Mouse (Mus musculus): ENCODE measurements around the gene Rpl36a-ps1. TPM values are rescaled to one million over a fixed set of nuclear protein-coding genes. Genes with fewer than 3 reads are reported as not detected.
"Not testable (repeated sequence)": the region's sequence is repeated elsewhere in the genome, so short reads cannot be mapped to it uniquely, and the experiment has no call there.

Rpl36a-ps1 gene
- 1.1 TPM in 1 of 2 replicates, not detected in the other for polyA plus RNA-seq (2015; fragmentation: Nextera tagmentation; extraction: Ambion mirVana)

- Histone ChIP-seq H3K4me1 (replicated peaks) (no peaks in the 10 kb centered on the region), H3K4me2 (no peak within 1 kb of the TSS), H3K9ac (no peak within 1 kb of the TSS), H3K4me3 (no peak within 1 kb of the TSS), H3K9me3 (no peaks in the 10 kb centered on the region), H3K27me3 (no peaks in the 10 kb centered on the region), H3K36me3 (no peaks in the 10 kb centered on the region), H3K27ac (replicated peaks) (no peak within 1 kb of the TSS)
- 96% methylated on average over 7 of the region's 7 CpGs for WGBS
- ATAC-seq (ENCODE audit: low read depth): no peak
These were observed at the start of gene Rpl36a-ps1 for GRCm38 (mm10) chr14:98994218-98994617. Gene Rpl36a-ps1 (minus strand): TSS chr14:98994318.

GRCm38 (mm10) chr14:99043499-99043898 is 49.4 kb upstream of the Rpl36a-ps1 start:
- 35% methylated on average over 1 of the region's 1 CpGs for WGBS
- Histone ChIP-seq H3K4me3 (peak overlapping the region; percentile 97; the same call in 1 of the 2 replicates), H3K27me3 (no peaks in the 10 kb centered on the region), H3K9ac (peak overlapping the region; percentile 58; the same call in 1 of the 2 replicates), H3K9me3 (no peaks in the 10 kb centered on the region), H3K4me1 (replicated peaks) (peaks cover 36% of the 10 kb centered on the region), H3K4me2 (peak overlapping the region; percentile 79), H3K36me3 (peaks cover 8% of the 10 kb centered on the region), H3K27ac (replicated peaks) (no peak overlapping the region)
- ATAC-seq (ENCODE audit: low read depth): no peak

- ATAC-seq (ENCODE audit: low read depth): no peak
- Histone ChIP-seq H3K4me1 (replicated peaks) (peaks cover 30% of the 10 kb centered on the region), H3K4me2 (no peak overlapping the region), H3K27ac (replicated peaks) (no peak overlapping the region), H3K9me3 (no peaks in the 10 kb centered on the region), H3K36me3 (peaks cover 21% of the 10 kb centered on the region), H3K4me3 (no peak overlapping the region), H3K9ac (0 out of 2 replicates have a peak overlapping the region, but pooled peaks have one; percentile 17), H3K27me3 (no peaks in the 10 kb centered on the region)
- WGBS: 78% methylated on average over 4 of the region's 4 CpGs
These were observed 47.3 kb upstream of the Rpl36a-ps1 start for GRCm38 (mm10) chr14:99041416-99041815.

- 58% methylated on average over 5 of the region's 5 CpGs for WGBS
- H3K4me2 ChIP-seq; H3K4me3 ChIP-seq; H3K27ac ChIP-seq (replicated peaks); H3K27me3 ChIP-seq; H3K9ac ChIP-seq; H3K9me3 ChIP-seq; ATAC-seq (ENCODE audit: low read depth): not testable (repeated sequence)
- peaks cover 28% of the 10 kb centered on the region for H3K36me3 ChIP-seq
- peaks cover 20% of the 10 kb centered on the region for H3K4me1 ChIP-seq (replicated peaks)
These were observed 45.2 kb upstream of the Rpl36a-ps1 start for GRCm38 (mm10) chr14:99039308-99039707.

- Histone ChIP-seq H3K4me1 (replicated peaks) (peaks cover 10% of the 10 kb centered on the region), H3K4me3 (no peak overlapping the region), H3K4me2 (no peak overlapping the region), H3K36me3 (peaks cover 38% of the 10 kb centered on the region), H3K9me3 (no peaks in the 10 kb centered on the region), H3K9ac (no peak overlapping the region), H3K27ac (replicated peaks) (no peak overlapping the region), H3K27me3 (no peaks in the 10 kb centered on the region)
- ATAC-seq (ENCODE audit: low read depth): no peak
- WGBS: 86% methylated on average over 2 of the region's 2 CpGs
These were observed 43.6 kb upstream of the Rpl36a-ps1 start for GRCm38 (mm10) chr14:99037703-99038102.

GRCm38 (mm10) chr14:99036039-99036438 is 41.9 kb upstream of the Rpl36a-ps1 start:
- peaks cover 41% of the 10 kb centered on the region for H3K36me3 ChIP-seq
- no peak overlapping the region for H3K27ac ChIP-seq (replicated peaks)
- WGBS: 79% methylated on average over 4 of the region's 4 CpGs
- no peaks in the 10 kb centered on the region for H3K27me3 ChIP-seq
- no peak overlapping the region for H3K9ac ChIP-seq
- H3K4me2 ChIP-seq: no peak overlapping the region
- no peaks in the 10 kb centered on the region for H3K9me3 ChIP-seq
- ATAC-seq (ENCODE audit: low read depth): no peak
- H3K4me1 ChIP-seq (replicated peaks): peaks cover under 1% of the 10 kb centered on the region; the same call in 1 of the 2 replicates
- H3K4me3 ChIP-seq: no peak overlapping the region

GRCm38 (mm10) chr14:99034851-99035250 is 40.7 kb upstream of the Rpl36a-ps1 start:
- Histone ChIP-seq H3K4me1 (replicated peaks) (peaks cover 11% of the 10 kb centered on the region), H3K36me3 (peaks cover 41% of the 10 kb centered on the region)
- not testable (repeated sequence) for H3K9ac ChIP-seq; H3K4me2 ChIP-seq; H3K27me3 ChIP-seq; H3K4me3 ChIP-seq; H3K9me3 ChIP-seq; ATAC-seq (ENCODE audit: low read depth); H3K27ac ChIP-seq (replicated peaks)
- WGBS: 96% methylated on average over 8 of the region's 8 CpGs

- H3K4me2 ChIP-seq: no peak overlapping the region
- peaks cover 24% of the 10 kb centered on the region for H3K36me3 ChIP-seq
- WGBS: 80% methylated on average over 5 of the region's 5 CpGs
- H3K27me3 ChIP-seq: no peaks in the 10 kb centered on the region
- no peak overlapping the region for H3K27ac ChIP-seq (replicated peaks)
- peaks cover 11% of the 10 kb centered on the region for H3K4me1 ChIP-seq (replicated peaks)
- no peaks in the 10 kb centered on the region for H3K9me3 ChIP-seq
- ATAC-seq (ENCODE audit: low read depth): no peak
- H3K4me3 ChIP-seq: no peak overlapping the region
- H3K9ac ChIP-seq: no peak overlapping the region
These were observed 38.5 kb upstream of the Rpl36a-ps1 start for GRCm38 (mm10) chr14:99032596-99032995.

- H3K4me1 ChIP-seq (replicated peaks): peaks cover 11% of the 10 kb centered on the region; the same call in 1 of the 2 replicates
- H3K4me2 ChIP-seq: no peak overlapping the region
- H3K27ac ChIP-seq (replicated peaks): no peak overlapping the region
- peaks cover 4% of the 10 kb centered on the region for H3K9me3 ChIP-seq
- H3K27me3 ChIP-seq: no peaks in the 10 kb centered on the region
- 82% methylated on average over 5 of the region's 5 CpGs for WGBS
- H3K4me3 ChIP-seq: no peak overlapping the region
- ATAC-seq (ENCODE audit: low read depth): 0 out of 2 replicates have a peak, but pooled peaks have one; percentile 30
- peaks cover 20% of the 10 kb centered on the region for H3K36me3 ChIP-seq
- H3K9ac ChIP-seq: no peak overlapping the region
These were observed 37.3 kb upstream of the Rpl36a-ps1 start for GRCm38 (mm10) chr14:99031337-99031873.

GRCm38 (mm10) chr14:99029987-99030386 is 35.9 kb upstream of the Rpl36a-ps1 start:
- WGBS: 81% methylated on average over 5 of the region's 5 CpGs

GRCm38 (mm10) chr14:99022346-99023086 is 28.4 kb upstream of the Rpl36a-ps1 start:
- Histone ChIP-seq H3K4me1 (replicated peaks) (0 out of 2 replicates have a peak, but pooled peaks cover 3% of the 10 kb centered on the region), H3K27me3 (no peaks in the 10 kb centered on the region), H3K36me3 (no peaks in the 10 kb centered on the region), H3K9me3 (peaks cover 4% of the 10 kb centered on the region), H3K4me2 (peak overlapping the region; percentile 49), H3K9ac (peak overlapping the region; percentile 61), H3K4me3 (peak overlapping the region; percentile 28), H3K27ac (replicated peaks) (no peak overlapping the region)
- 0 out of 2 replicates have a peak, but pooled peaks have one; percentile 23 for ATAC-seq (ENCODE audit: low read depth)
- WGBS: 45% methylated on average over 12 of the region's 12 CpGs

More at GRCm38 (mm10) chr14:99029987-99030386, 35.9 kb upstream of the Rpl36a-ps1 start:
- no peak overlapping the region for H3K4me3 ChIP-seq
- ATAC-seq (ENCODE audit: low read depth): no peak
- H3K36me3 ChIP-seq: peaks cover 15% of the 10 kb centered on the region
- no peak overlapping the region for H3K4me2 ChIP-seq
- no peaks in the 10 kb centered on the region for H3K27me3 ChIP-seq
- H3K9me3 ChIP-seq: peaks cover 4% of the 10 kb centered on the region
- H3K4me1 ChIP-seq (replicated peaks): peaks cover 11% of the 10 kb centered on the region; the same call in 1 of the 2 replicates
- no peak overlapping the region for H3K27ac ChIP-seq (replicated peaks)
- no peak overlapping the region for H3K9ac ChIP-seq

GRCm38 (mm10) chr14:99019136-99019808 is 25.2 kb upstream of the Rpl36a-ps1 start:
- no peaks in the 10 kb centered on the region for H3K27me3 ChIP-seq
- no peak overlapping the region for H3K9ac ChIP-seq
- ATAC-seq (ENCODE audit: low read depth): no peak
- no peak overlapping the region for H3K27ac ChIP-seq (replicated peaks)
- H3K4me3 ChIP-seq: no peak overlapping the region
- WGBS: 54% methylated on average over 10 of the region's 10 CpGs
- H3K9me3 ChIP-seq: no peaks in the 10 kb centered on the region
- H3K36me3 ChIP-seq: no peaks in the 10 kb centered on the region
- H3K4me2 ChIP-seq: no peak overlapping the region
- 0 out of 2 replicates have a peak, but pooled peaks cover 3% of the 10 kb centered on the region for H3K4me1 ChIP-seq (replicated peaks)
